Mouse (Mus musculus) CH12.LX (cell line): ENCODE results near the gene Adat1.

ENCODE experiments used
- CTCF ChIP-seq, 2 experiments: IDR thresholded peaks in 1 of 2; conservative IDR thresholded peaks in 1 of 2; 2 replicates each; pipeline ENCODE4 v1.5.1; 2011 to 2012; ENCODE audit warnings: low read depth in 2 of 2, low read length in 2 of 2, improper control_type of control experiment in 1 of 2, inconsistent platforms in 1 of 2, mild to moderate bottlenecking in 1 of 2, moderate library complexity in 1 of 2
- E2F4 ChIP-seq: IDR thresholded peaks from 2 replicates; pipeline ENCODE4 v1.6.1; 2011; ENCODE audit warnings: low read depth, low read length, improper control_type of control experiment; ENCODE audit not compliant: insufficient replicate concordance
- EP300 ChIP-seq: IDR thresholded peaks from 2 replicates; pipeline ENCODE4 v1.6.1; 2011; ENCODE audit warnings: low read length, improper control_type of control experiment
- HCFC1 ChIP-seq: IDR thresholded peaks from 2 replicates; pipeline ENCODE4 v1.6.1; 2012; ENCODE audit warnings: low read depth, mild to moderate bottlenecking, inconsistent platforms, low read length, improper control_type of control experiment
- MAFK ChIP-seq: IDR thresholded peaks from 2 replicates; pipeline ENCODE4 v1.6.1; 2011; ENCODE audit warnings: low read length, improper control_type of control experiment; ENCODE audit not compliant: insufficient replicate concordance
- MAX ChIP-seq: IDR thresholded peaks from 2 replicates; pipeline ENCODE4 v1.6.1; 2011; ENCODE audit warnings: low read length, improper control_type of control experiment
- MXI1 ChIP-seq: IDR thresholded peaks from 2 replicates; pipeline ENCODE4 v1.6.1; 2011; ENCODE audit warnings: mild to moderate bottlenecking, low read depth, low read length, improper control_type of control experiment
- POLR2A ChIP-seq: IDR thresholded peaks from 2 replicates; pipeline ENCODE4 v1.6.1; 2011; ENCODE audit warnings: low read depth, mild to moderate bottlenecking, improper control_type of control experiment, low read length
- RCOR1 ChIP-seq: conservative IDR thresholded peaks from 2 replicates; pipeline ENCODE4 v1.6.1; 2012; ENCODE audit warnings: low read depth, mild to moderate bottlenecking, inconsistent platforms, low read length, improper control_type of control experiment
- SIN3A ChIP-seq: IDR thresholded peaks from 2 replicates; pipeline ENCODE4 v1.6.1; 2012; ENCODE audit warnings: low read length, improper control_type of control experiment, inconsistent platforms
- ZNF384 ChIP-seq: IDR thresholded peaks from 2 replicates; pipeline ENCODE4 v1.6.1; 2012; ENCODE audit warnings: low read depth, low read length, improper control_type of control experiment, inconsistent platforms

GRCm38 (mm10) chr8:112033071-112033470 lies 41.0 kb upstream of the Adat1 start:
- no peak for TF ChIP-seq CTCF (conservative IDR thresholded peaks at IDR 0.05 in 1 of 2, IDR thresholded peaks at IDR 0.05 in 1 of 2; ENCODE audit: low read depth in 2 of 2, low read length in 2 of 2)
- TF ChIP-seq SIN3A, result no peak
- TF ChIP-seq EP300, result no peak
- TF ChIP-seq RCOR1, result no peak
- TF ChIP-seq POLR2A, result no peak
- TF ChIP-seq MAX, result no peak
- TF ChIP-seq ZNF384, result no peak
- no peak for TF ChIP-seq MAFK
- no peak for TF ChIP-seq MXI1
- TF ChIP-seq E2F4, result no peak
- TF ChIP-seq HCFC1, result no peak
